Mouse (Mus musculus) G1E (cell line): Measurements from ENCODE around the gene Smc1b. TPM values are rescaled to one million over a fixed set of nuclear protein-coding genes. Genes with fewer than 3 reads are reported as not detected.
"Not testable (repeated sequence)": the region's sequence is repeated elsewhere in the genome, so short reads cannot be mapped to it uniquely, and the experiment has no call there.

ENCODE experiments used
- ATAC-seq: 2 replicates; pipeline ENCODE4 v1.8.0; 2016; ENCODE audit warnings: mild to moderate bottlenecking; ENCODE audit not compliant: insufficient number of reproducible peaks, poor library complexity, low FRiP score, severe bottlenecking; ENCODE audit errors: extremely low read depth
- DNase-seq: peaks from one replicate; pipeline ENCODE4 v3.0.0; 2012; ENCODE audit warnings: low spot score
- H3K27me3 ChIP-seq: 2 replicates; pipeline ENCODE4 v1.6.1; 2012; ENCODE audit warnings: mild to moderate bottlenecking, low read length, inconsistent platforms; ENCODE audit not compliant: insufficient read depth
- H3K36me3 ChIP-seq: replicated peaks from 2 replicates; pipeline ENCODE3; 2012; ENCODE audit warnings: mild to moderate bottlenecking, inconsistent platforms
- H3K4me1 ChIP-seq: 2 replicates; pipeline ENCODE4 v1.6.1; 2012; ENCODE audit warnings: low read depth, low read length, inconsistent platforms, mixed read lengths; ENCODE audit not compliant: insufficient read depth
- H3K4me3 ChIP-seq: 2 replicates; pipeline ENCODE4 v1.5.1; 2012; ENCODE audit warnings: low read depth, mild to moderate bottlenecking, inconsistent platforms, low read length, moderate library complexity, mixed read lengths
- H3K9me3 ChIP-seq: replicated peaks from 2 replicates; pipeline ENCODE4 v1.6.1; 2012; ENCODE audit warnings: inconsistent platforms
- CTCF ChIP-seq: IDR thresholded peaks from 2 replicates; pipeline ENCODE4 v1.5.1; 2012; ENCODE audit warnings: low read depth, low read length, inconsistent platforms, mixed read lengths
- GATA1 ChIP-seq: IDR thresholded peaks from 2 replicates; pipeline ENCODE4 v1.6.1; 2012; ENCODE audit warnings: borderline replicate concordance, low read length, inconsistent platforms, mixed read lengths
- GATA2 ChIP-seq: IDR thresholded peaks from 2 replicates; pipeline ENCODE4 v1.6.1; 2012; ENCODE audit warnings: low read depth, low read length, inconsistent platforms, borderline replicate concordance
- POLR2AphosphoS5 ChIP-seq: IDR thresholded peaks from 2 replicates; pipeline ENCODE4 v1.6.1; 2012; ENCODE audit warnings: low read depth, low read length, inconsistent platforms; ENCODE audit not compliant: insufficient replicate concordance
- TAL1 ChIP-seq: conservative IDR thresholded peaks from 2 replicates; pipeline ENCODE4 v1.6.1; 2012; ENCODE audit warnings: low read depth, low read length, inconsistent platforms, mixed read lengths
- polyA plus RNA-seq: library from polyadenylated mRNA; stranded (reverse); fragments of >175 nt; gene quantifications from 2 replicates; pipeline ENCODE4 v1.2.3, GENCODE M21; 2012
- total RNA-seq, 2 experiments: library from RNA; stranded (forward) in 1 of 2; stranded (reverse) in 1 of 2; fragments of 200-1000 nt in 1 of 2; fragments of >200 nt in 1 of 2; fragmentation: Nextera tagmentation in 1 of 2; gene quantifications; 2 replicates each; pipeline ENCODE4 v1.2.3; 2014 to 2017

Smc1b gene
- total and polyA plus RNA-seq, 3 experiments, result 0.05 TPM; not detected in 2

DNA sequence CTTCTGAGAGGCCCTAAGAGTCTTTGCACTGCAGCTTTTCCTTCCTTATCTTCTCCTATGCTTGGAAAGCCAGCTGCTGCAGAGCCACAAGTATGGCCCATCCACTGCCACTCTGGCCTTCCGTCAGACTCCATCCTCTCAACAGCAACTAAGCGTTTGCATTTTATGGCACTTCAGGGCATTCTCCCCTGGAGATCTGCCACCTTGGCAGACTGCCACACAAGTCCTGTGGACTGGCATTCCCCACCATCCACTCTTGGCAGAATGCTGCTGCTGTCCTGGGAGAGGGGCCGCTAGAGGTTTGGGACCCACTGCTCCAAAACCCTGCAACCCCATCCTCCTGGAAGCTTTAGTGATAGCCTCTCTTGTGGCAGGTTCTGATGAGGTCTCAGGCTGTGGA lies 99.9 kb downstream of the Smc1b start:
- H3K27me3 ChIP-seq, result peaks cover 6% of the 10 kb centered on the region; the same call in 1 of the 2 replicates
- H3K4me3 ChIP-seq, result no peak overlapping the region
- no peak for DNase-seq
- H3K36me3 ChIP-seq, result no peaks in the 10 kb centered on the region
- H3K4me1 ChIP-seq, result peaks cover 6% of the 10 kb centered on the region
- no peak for TF ChIP-seq TAL1
- TF ChIP-seq GATA1, result no peak
- no peak for TF ChIP-seq GATA2
- TF ChIP-seq CTCF, result no peak
- no peak for TF ChIP-seq POLR2AphosphoS5
- ATAC-seq, result no peak
- H3K9me3 ChIP-seq, result no peaks in the 10 kb centered on the region

- not testable (repeated sequence) for H3K9me3 ChIP-seq, H3K4me3 ChIP-seq, H3K27me3 ChIP-seq, ATAC-seq, H3K36me3 ChIP-seq, H3K4me1 ChIP-seq, DNase-seq
Observed at GRCm38 (mm10) chr15:85030643-85031042, 101.1 kb downstream of the Smc1b start.

DNA sequence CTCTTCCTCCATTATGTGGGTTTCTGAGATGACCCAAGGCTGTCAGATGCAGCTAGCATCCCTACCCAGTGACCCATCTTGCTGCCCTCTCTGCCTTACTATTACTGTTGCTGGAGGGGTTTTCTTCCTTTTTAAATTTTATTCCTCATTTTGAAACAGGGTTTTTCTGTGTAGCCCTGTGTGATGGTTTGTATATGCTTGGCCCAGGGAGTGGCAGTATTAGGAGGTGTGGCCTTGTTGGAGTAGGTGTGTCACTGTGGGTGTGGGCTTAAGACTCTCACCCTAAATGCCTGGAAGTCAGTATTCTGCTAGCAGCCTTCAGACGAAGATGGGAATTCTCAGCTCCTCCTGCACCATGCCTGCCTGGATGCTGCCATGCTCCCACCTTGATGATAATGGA lies 103.1 kb downstream of the Smc1b start, which contains the start of gene Fam118a:
Fam118a (plus strand) TSS at position 301 of the 400 bp plus-strand sequence.
- not testable (repeated sequence) for H3K4me3 ChIP-seq, H3K9me3 ChIP-seq, H3K4me1 ChIP-seq, H3K36me3 ChIP-seq, DNase-seq, H3K27me3 ChIP-seq, ATAC-seq

DNA sequence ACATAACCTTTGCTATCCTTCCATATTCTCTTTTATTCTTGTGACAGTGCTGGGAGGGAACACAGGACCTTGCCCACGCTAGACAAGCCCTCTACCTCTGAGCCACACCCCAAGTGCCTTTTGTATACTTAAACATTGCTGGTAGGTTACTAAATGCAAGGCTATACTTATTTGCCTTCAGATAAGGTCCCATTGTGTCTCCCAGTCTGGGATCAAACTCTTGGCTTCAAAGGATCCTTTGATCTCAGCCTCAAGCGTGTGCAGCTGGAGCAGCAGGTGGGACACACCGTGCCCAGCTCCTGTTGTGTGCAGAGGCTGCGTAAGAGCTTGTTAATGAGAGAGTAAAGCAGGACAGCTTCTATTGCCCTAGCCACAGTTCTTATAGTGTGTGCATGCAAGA lies 104.0 kb downstream of the Smc1b start:
- Histone ChIP-seq H3K9me3 (no peaks in the 10 kb centered on the region), H3K27me3 (peaks cover 6% of the 10 kb centered on the region; the same call in 1 of the 2 replicates), H3K4me3 (no peak overlapping the region), H3K36me3 (no peaks in the 10 kb centered on the region), H3K4me1 (no peaks in the 10 kb centered on the region)
- no peak for DNase-seq
- ATAC-seq, result no peak
- TF ChIP-seq GATA2 (no peak), CTCF (no peak), TAL1 (no peak), POLR2AphosphoS5 (no peak), GATA1 (no peak)

DNA sequence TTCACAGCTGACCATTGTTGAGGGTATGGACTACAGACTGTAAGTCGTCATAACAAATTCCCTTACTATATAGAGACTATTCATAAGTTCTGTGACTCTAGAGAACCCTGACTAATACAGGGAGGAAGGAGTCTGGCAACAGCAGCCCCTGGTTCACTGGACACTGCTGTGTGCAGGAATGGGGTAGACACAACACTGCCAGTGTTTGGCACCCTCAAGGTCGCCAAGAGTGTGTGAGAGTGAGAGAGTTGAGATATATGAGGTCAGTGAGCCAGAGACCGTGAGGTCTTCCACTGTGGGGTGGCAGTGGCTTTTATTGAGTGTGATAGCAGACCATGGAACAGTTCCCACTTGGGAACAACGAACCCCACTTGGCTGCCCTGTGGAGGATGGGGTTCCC lies 105.6 kb downstream of the Smc1b start:
- Histone ChIP-seq H3K9me3 (no peaks in the 10 kb centered on the region), H3K27me3 (no peaks in the 10 kb centered on the region), H3K36me3 (no peaks in the 10 kb centered on the region), H3K4me3 (no peak overlapping the region), H3K4me1 (no peaks in the 10 kb centered on the region)
- TF ChIP-seq POLR2AphosphoS5 (no peak), CTCF (no peak), GATA2 (no peak), TAL1 (no peak), GATA1 (no peak)
- ATAC-seq, result no peak
- no peak for DNase-seq

DNA sequence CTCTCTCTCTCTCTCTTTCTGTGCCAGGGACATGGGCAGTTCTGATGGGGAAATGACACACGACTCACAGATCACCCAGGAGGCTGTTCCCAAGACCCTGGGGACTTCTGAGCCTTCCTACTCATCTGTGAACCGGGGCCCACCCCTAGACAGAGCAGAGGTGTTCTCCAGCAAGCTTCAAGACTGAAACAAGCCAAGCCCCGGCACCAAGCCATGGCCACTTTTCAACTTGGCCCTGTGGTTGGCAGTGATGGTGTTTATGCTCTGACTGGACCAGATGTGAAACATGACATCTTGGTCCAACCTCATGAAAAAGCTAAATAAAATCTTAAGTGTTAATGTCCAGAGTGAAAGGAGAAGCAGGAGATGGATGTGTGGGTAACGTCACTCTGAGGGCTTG lies 109.6 kb downstream of the Smc1b start:
- Histone ChIP-seq H3K9me3 (no peaks in the 10 kb centered on the region), H3K4me3 (no peak overlapping the region), H3K27me3 (peaks cover 5% of the 10 kb centered on the region; the same call in 1 of the 2 replicates), H3K36me3 (no peaks in the 10 kb centered on the region), H3K4me1 (no peaks in the 10 kb centered on the region)
- TF ChIP-seq GATA1 (no peak), GATA2 (no peak), CTCF (no peak), TAL1 (no peak), POLR2AphosphoS5 (no peak)
- DNase-seq (no peak), ATAC-seq (no peak)

DNA sequence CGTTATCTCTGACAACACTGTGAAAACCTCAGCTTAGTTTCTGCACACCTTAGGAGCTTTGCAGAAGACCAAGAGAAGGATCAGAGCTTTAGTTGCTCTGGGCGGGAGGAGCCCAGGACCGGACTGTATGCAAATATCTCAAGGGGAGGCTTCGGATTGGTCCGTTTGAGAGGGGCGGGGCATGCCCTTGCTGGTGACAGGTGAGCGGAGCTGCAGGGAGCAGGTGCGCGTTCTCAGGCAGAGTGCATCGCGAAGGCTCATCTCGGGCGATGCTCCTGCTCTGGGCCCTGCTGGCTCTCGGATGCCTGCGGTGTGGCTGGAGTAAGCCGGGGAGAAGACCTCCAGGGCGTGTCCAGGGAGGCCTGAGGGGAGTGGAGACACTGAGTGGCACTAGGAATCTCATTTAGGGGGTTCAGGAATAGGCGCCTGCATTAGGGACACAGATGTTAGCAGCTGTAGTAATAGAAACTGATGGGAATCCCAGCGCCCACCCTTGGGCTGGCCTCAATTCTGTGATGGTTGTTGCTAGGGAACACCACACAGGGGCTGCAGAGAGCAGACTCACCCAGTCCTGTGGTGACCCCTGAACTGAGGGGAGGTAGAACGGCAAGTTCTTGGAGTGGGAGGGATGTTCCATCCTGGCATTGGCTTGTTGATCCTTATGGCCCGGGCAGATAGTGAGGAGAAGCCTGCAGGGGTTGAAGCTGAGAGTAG lies 114.7 kb downstream of the Smc1b start, which contains the start of gene Upk3a:
Upk3a (plus strand) TSS at position 191 of the 714 bp plus-strand sequence.
- Histone ChIP-seq H3K4me1 (no peaks in the 10 kb centered on the region), H3K4me3 (no peak within 1 kb of the TSS), H3K9me3 (no peaks in the 10 kb centered on the region), H3K36me3 (no peaks in the 10 kb centered on the region), H3K27me3 (peaks cover 8% of the 10 kb centered on the region; the same call in 1 of the 2 replicates)
- ATAC-seq (no peak), DNase-seq (no peak)
- TF ChIP-seq GATA1, result no peak
- TF ChIP-seq CTCF, result no peak
- no peak for TF ChIP-seq TAL1
- TF ChIP-seq POLR2AphosphoS5, result no peak
- TF ChIP-seq GATA2, result no peak
